Mouse (Mus musculus) gastrocnemius, adult 18-20 months (tissue): ENCODE measurements at regions not wholly inside any gene's neighbourhood (a gene's known extent, or its start where the extent isn't known, plus 50 kb on each side); places are given as distances from the start of the nearest gene placed in this dataset.

Experiments
- DNase-seq: peaks from one replicate; pipeline ENCODE4 v3.0.0; 2021; ENCODE audit warnings: low spot score

- no peak for DNase-seq
Measured at GRCm38 (mm10) chr19:59717813-59718483, 225.5 kb downstream of the Rab11fip2 start.

- DNase-seq, result no peak
Measured at GRCm38 (mm10) chr19:59738541-59738940, 204.9 kb downstream of the Rab11fip2 start.

- DNase-seq, result peak; percentile 18
Measured at GRCm38 (mm10) chr19:59742946-59743345, 200.5 kb downstream of the Rab11fip2 start.

- no peak for DNase-seq
Measured at GRCm38 (mm10) chr19:59761218-59761617, 182.2 kb downstream of the Rab11fip2 start.

- no peak for DNase-seq
Measured at GRCm38 (mm10) chr19:59784401-59785046, 158.9 kb downstream of the Rab11fip2 start.

- no peak for DNase-seq
Measured at GRCm38 (mm10) chr19:59831304-59831703, 112.2 kb downstream of the Rab11fip2 start.

- no peak for DNase-seq
Measured at GRCm38 (mm10) chr19:59837138-59837537, 106.3 kb downstream of the Rab11fip2 start.

- DNase-seq, result no peak
Measured at GRCm38 (mm10) chr19:59837628-59838027, 105.8 kb downstream of the Rab11fip2 start.

- no peak for DNase-seq
Measured at GRCm38 (mm10) chr19:59844270-59844669, 99.2 kb downstream of the Rab11fip2 start.

- DNase-seq, result no peak
Measured at GRCm38 (mm10) chr19:59846807-59847206, 96.6 kb downstream of the Rab11fip2 start.

GRCm38 (mm10) chr19:59850696-59851095, 92.8 kb downstream of the Rab11fip2 start:
- DNase-seq, result no peak

- no peak for DNase-seq
Measured at GRCm38 (mm10) chr19:59852011-59852738, 91.3 kb downstream of the Rab11fip2 start.
